20 mouse cellular contexts compared by ENCODE assay signal in genomic region chr10:18644346-18644745, GRCm38 (mm10).
"Had no signal": no experiment of that assay in that cellular context is flagged by ENCODE, and none has a peak within 500 bp of the region (broad histone marks: within the 10 kb centered on the region; RNA-seq: fewer than 3 reads in every experiment).

No protein-coding gene starts in this region.

- DNase-seq: liver, postnatal 0 days; lung, adult 2 months; lung, postnatal 14 days; lung, postnatal 36 days; midbrain, embryonic 14.5 days; retina, postnatal 1 day; right cerebral cortex, adult 18-20 months; right cerebral cortex, postnatal 25 days; right cerebral cortex, postnatal 4 days; spleen, adult 18-20 months; thymus, adult 18-20 months; thymus, postnatal 14 days; thymus, postnatal 36 days had no signal

- H3K4me3 ChIP-seq: lung, embryonic 15.5 days; megakaryocyte, embryonic 14.5 days; midbrain, embryonic 12.5 days; myocyte; neural tube, embryonic 13.5 days; neural tube, embryonic 15.5 days had no signal

- H3K36me3 ChIP-seq: lung, embryonic 15.5 days; midbrain, embryonic 12.5 days had no signal

- H3K4me1 ChIP-seq: lung, embryonic 15.5 days; megakaryocyte, embryonic 14.5 days; midbrain, embryonic 12.5 days; neural tube, embryonic 13.5 days had no signal

- H3K27me3 ChIP-seq: lung, embryonic 15.5 days; megakaryocyte, embryonic 14.5 days; midbrain, embryonic 12.5 days; neural tube, embryonic 13.5 days; neural tube, embryonic 15.5 days had no signal

- H3K9me3 ChIP-seq: lung, embryonic 15.5 days; megakaryocyte, embryonic 14.5 days; midbrain, embryonic 12.5 days; neural tube, embryonic 13.5 days; neural tube, embryonic 15.5 days had no signal

- H3K27ac ChIP-seq: lung, embryonic 15.5 days; macrophage; midbrain, embryonic 12.5 days; neural tube, embryonic 13.5 days; neural tube, embryonic 15.5 days had no signal
